Mouse (Mus musculus) liver, postnatal 0 days (tissue): ENCODE measurements at regions not wholly inside any gene's neighbourhood (a gene's known extent, or its start where the extent isn't known, plus 50 kb on each side); places are given as distances from the start of the nearest gene placed in this dataset.

Experiments
- CTCF ChIP-seq: sonication (generic); IDR thresholded peaks from 2 replicates; pipeline ENCODE4 v1.5.1; 2016; ENCODE audit warnings: antibody characterized with exemption, low read depth
- EP300 ChIP-seq: IDR thresholded peaks from 2 replicates; pipeline ENCODE4 v1.6.1; 2016; ENCODE audit warnings: antibody characterized with exemption, low read depth, mild to moderate bottlenecking

GRCm38 (mm10) chr7:138609124-138609523 is 211.6 kb upstream of the Tcerg1l start:
- TF ChIP-seq CTCF (no peak), EP300 (no peak)
